In the genomic region with DNA sequence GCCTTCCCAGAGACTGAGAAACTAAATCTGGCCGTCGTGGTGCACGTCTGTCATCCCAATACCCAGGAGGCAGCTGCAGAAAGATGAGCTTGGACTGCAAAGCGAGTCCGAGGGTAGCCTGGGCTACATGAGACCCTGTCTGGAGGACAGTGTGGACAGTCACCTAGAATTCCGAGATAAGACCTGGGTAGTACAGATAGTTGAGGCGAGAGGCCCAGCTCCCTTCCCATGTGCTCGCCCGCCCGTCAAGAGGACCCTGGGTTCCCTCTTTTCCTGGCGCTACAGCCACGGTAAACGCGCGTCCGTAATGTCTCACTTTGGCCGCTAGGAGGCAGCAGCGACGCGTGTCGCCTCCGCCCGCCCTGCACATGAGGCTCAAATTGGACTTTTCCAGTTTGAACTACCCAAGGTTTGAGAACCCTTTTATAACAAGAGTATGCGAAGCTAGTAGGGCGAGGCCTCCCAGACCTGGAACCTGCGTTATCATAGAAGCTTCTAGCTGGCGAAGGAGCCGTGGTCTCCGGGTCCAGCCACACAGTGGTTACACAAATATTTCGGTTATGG, we compare ENCODE assay signal across 9 mouse cellular contexts. TPM values are rescaled to one million over a fixed set of nuclear protein-coding genes. Genes with fewer than 3 reads are reported as not detected.
DNase-seq lines count a peak whose midpoint lies in the region; ATAC-seq and TF ChIP-seq lines count a peak whose summit lies in the region.
"Had no signal": no experiment of that assay in that cellular context is flagged by ENCODE, and none has a peak within 500 bp of the region (broad histone marks: within the 10 kb centered on the region; RNA-seq: fewer than 3 reads in every experiment).

No protein-coding gene starts in this region.

- H3K9ac ChIP-seq in midbrain, embryonic 16.5 days (ENCODE audit: low read depth, low read length): no peak overlapping the region
- H3K9ac ChIP-seq in forebrain, embryonic 13.5 days: no peak overlapping the region; the same call in 1 of the 2 replicates
- 0 out of 2 replicates have a peak overlapping the region, but pooled peaks have one; percentile 27 for H3K9ac ChIP-seq in liver, embryonic 14.5 days (replicated peaks)
- no peak overlapping the region for H3K9ac ChIP-seq in neural tube, embryonic 12.5 days

- 18% methylated on average over 30 of the region's 30 CpGs for WGBS in midbrain, embryonic 10.5 days
- WGBS in midbrain, embryonic 16.5 days: 17% methylated on average over 30 of the region's 30 CpGs
- 20% methylated on average over 30 of the region's 30 CpGs for WGBS in bone marrow, adult 2 months
- 17% methylated on average over 30 of the region's 30 CpGs for WGBS in forebrain, embryonic 13.5 days
- WGBS in liver, embryonic 14.5 days (ENCODE audit: insufficient replicate concordance): 15% methylated on average over 30 of the region's 30 CpGs
- WGBS in neural tube, embryonic 12.5 days: 17% methylated on average over 30 of the region's 30 CpGs

- peak overlapping the region; percentile 38; the same call in 1 of the 2 replicates for H3K27ac ChIP-seq in midbrain, embryonic 10.5 days (replicated peaks)
- no peak overlapping the region for H3K27ac ChIP-seq in midbrain, embryonic 16.5 days (ENCODE audit: low read length)
- no peak overlapping the region for H3K27ac ChIP-seq in bone marrow, adult 2 months (ENCODE audit: control insufficient read depth, insufficient read depth, low read depth, low read length, poor library complexity)
- H3K27ac ChIP-seq in forebrain, embryonic 13.5 days: no peak overlapping the region
- peak overlapping the region; percentile 13; the same call in 1 of the 2 replicates for H3K27ac ChIP-seq in liver, embryonic 14.5 days
- no peak overlapping the region for H3K27ac ChIP-seq in neural tube, embryonic 12.5 days

- DNase-seq in midbrain, embryonic 10.5 days (ENCODE audit: low spot score): peak; percentile 73
- peak; percentile 82 for DNase-seq in induced T-regulatory cell, adult 2 months (ENCODE audit: low read depth)
- DNase-seq in liver, embryonic 14.5 days (ENCODE audit: low read depth in 3 of 3, low spot score in 3 of 3): no peak
- DNase-seq in thymus, postnatal 4 days: peak; percentile 85

- peaks cover 54% of the 10 kb centered on the region for H3K27me3 ChIP-seq in midbrain, embryonic 10.5 days (ENCODE audit: low read depth, poor library complexity, severe bottlenecking)
- H3K27me3 ChIP-seq in midbrain, embryonic 16.5 days (ENCODE audit: control insufficient read depth, insufficient read depth, low read depth, low read length): peaks cover 22% of the 10 kb centered on the region
- H3K27me3 ChIP-seq in forebrain, embryonic 13.5 days: peaks cover 39% of the 10 kb centered on the region
- H3K27me3 ChIP-seq in liver, embryonic 14.5 days (ENCODE audit: control insufficient read depth, insufficient read depth, low read length): peaks cover 11% of the 10 kb centered on the region
- H3K27me3 ChIP-seq in neural tube, embryonic 12.5 days (replicated peaks): peaks cover 26% of the 10 kb centered on the region

- no peaks in the 10 kb centered on the region for H3K36me3 ChIP-seq in midbrain, embryonic 10.5 days
- H3K36me3 ChIP-seq in midbrain, embryonic 16.5 days (ENCODE audit: control insufficient read depth, insufficient read depth, low read length): no peaks in the 10 kb centered on the region
- no peaks in the 10 kb centered on the region for H3K36me3 ChIP-seq in forebrain, embryonic 13.5 days (ENCODE audit: poor library complexity, severe bottlenecking)
- H3K36me3 ChIP-seq in liver, embryonic 14.5 days (replicated peaks; ENCODE audit: control insufficient read depth, insufficient read depth, low read depth): no peaks in the 10 kb centered on the region
- no peaks in the 10 kb centered on the region for H3K36me3 ChIP-seq in neural tube, embryonic 12.5 days

- H3K4me1 ChIP-seq in midbrain, embryonic 10.5 days: peaks cover 31% of the 10 kb centered on the region
- H3K4me1 ChIP-seq in midbrain, embryonic 16.5 days (ENCODE audit: control insufficient read depth, insufficient read depth, low read length): no peaks in the 10 kb centered on the region
- H3K4me1 ChIP-seq in bone marrow, adult 2 months (ENCODE audit: control insufficient read depth, insufficient read depth, low read length): no peaks in the 10 kb centered on the region
- 0 out of 2 replicates have a peak, but pooled peaks cover 5% of the 10 kb centered on the region for H3K4me1 ChIP-seq in forebrain, embryonic 13.5 days
- H3K4me1 ChIP-seq in liver, embryonic 14.5 days (replicated peaks; ENCODE audit: control insufficient read depth in 2 of 2, insufficient read depth in 2 of 2, low read length in 1 of 2): peaks cover 6 to 14% of the 10 kb centered on the region in 2 experiments
- H3K4me1 ChIP-seq in neural tube, embryonic 12.5 days: peaks cover 8% of the 10 kb centered on the region; the same call in 1 of the 2 replicates

- 0 out of 2 replicates have a peak, but pooled peaks have one; percentile 15 for TF ChIP-seq POLR2A in bone marrow, adult 2 months (IDR thresholded peaks at IDR 0.05; ENCODE audit: borderline replicate concordance, control insufficient read depth, low read depth, low read length)

- H3K4me3 ChIP-seq in midbrain, embryonic 10.5 days: no peak overlapping the region
- H3K4me3 ChIP-seq in midbrain, embryonic 16.5 days (ENCODE audit: low read depth, low read length): no peak overlapping the region
- no peak overlapping the region for H3K4me3 ChIP-seq in bone marrow, adult 2 months (replicated peaks; ENCODE audit: control insufficient read depth, low read depth, low read length)
- H3K4me3 ChIP-seq in forebrain, embryonic 13.5 days: no peak overlapping the region
- no peak overlapping the region for H3K4me3 ChIP-seq in liver, embryonic 14.5 days (ENCODE audit: insufficient read depth in 1 of 2, low read depth in 2 of 2, low read length in 2 of 2)
- no peak overlapping the region for H3K4me3 ChIP-seq in neural tube, embryonic 12.5 days
- H3K4me3 ChIP-seq: erythroblast, embryonic 14.5 days had no signal

- no peak for ATAC-seq in midbrain, embryonic 16.5 days
- peak; percentile 59 for ATAC-seq in forebrain, embryonic 13.5 days
- ATAC-seq in liver, embryonic 14.5 days (ENCODE audit: insufficient read depth): peak; percentile 46
- ATAC-seq in neural tube, embryonic 12.5 days (ENCODE audit: low FRiP score, low read depth): peak; percentile 22; the same call in 1 of the 2 replicates

- H3K4me2 ChIP-seq in midbrain, embryonic 16.5 days (ENCODE audit: low read length): no peak overlapping the region
- H3K4me2 ChIP-seq in forebrain, embryonic 13.5 days: no peak overlapping the region
- peak overlapping the region; percentile 20; the same call in 1 of the 2 replicates for H3K4me2 ChIP-seq in liver, embryonic 14.5 days (ENCODE audit: low read depth)
- no peak overlapping the region for H3K4me2 ChIP-seq in neural tube, embryonic 12.5 days (replicated peaks)

- no peak for TF ChIP-seq EP300 in liver, embryonic 14.5 days (IDR thresholded peaks at IDR 0.05; ENCODE audit: low read depth)

- peak; percentile 97 for TF ChIP-seq CTCF in bone marrow, adult 2 months (IDR thresholded peaks at IDR 0.05; ENCODE audit: control insufficient read depth, insufficient read depth, low read length)
- TF ChIP-seq CTCF in liver, embryonic 14.5 days (IDR thresholded peaks at IDR 0.05; ENCODE audit: low read depth): peak; percentile 99

- H3K9me3 ChIP-seq in midbrain, embryonic 10.5 days (replicated peaks): peaks cover 13% of the 10 kb centered on the region; the same call in 1 of the 2 replicates
- H3K9me3 ChIP-seq in midbrain, embryonic 16.5 days (replicated peaks; ENCODE audit: control insufficient read depth, low read length, poor library complexity, severe bottlenecking): no peaks in the 10 kb centered on the region; the same call in 1 of the 2 replicates
- H3K9me3 ChIP-seq in forebrain, embryonic 13.5 days (replicated peaks): peaks cover 7% of the 10 kb centered on the region; the same call in 1 of the 2 replicates
- no peaks in the 10 kb centered on the region for H3K9me3 ChIP-seq in liver, embryonic 14.5 days (ENCODE audit: control insufficient read depth, low read length)
- 0 out of 2 replicates have a peak, but pooled peaks cover 7% of the 10 kb centered on the region for H3K9me3 ChIP-seq in neural tube, embryonic 12.5 days

RNA-seq across cellular contexts. Expression of gene Il12rb1, which starts 13.2 kb away (rescaled TPM):
- 0.05 and 0.11 TPM in 2 replicates for polyA plus RNA-seq in midbrain, embryonic 10.5 days (2016; fragmentation: Nextera tagmentation; extraction: Ambion mirVana)
- polyA plus RNA-seq in midbrain, embryonic 16.5 days (2015; fragmentation: Nextera tagmentation; extraction: Ambion mirVana): 0.08 and 0.19 TPM in 2 replicates
- 0.36 and 1.9 TPM in 2 replicates for polyA plus RNA-seq in bone marrow, adult 2 months (2011; ENCODE audit: insufficient read depth, insufficient read length, low replicate concordance, missing spikeins)
- polyA plus RNA-seq in forebrain, embryonic 13.5 days (2015; fragmentation: Nextera tagmentation; extraction: Ambion mirVana): 0.09 TPM in 1 of 2 replicates, not detected in the other
- 0.11 and 0.13 TPM in 2 replicates for polyA plus RNA-seq in liver, embryonic 14.5 days (2012; rRNA removed)
- 0.18 and 0.39 TPM in 2 replicates for polyA plus RNA-seq in liver, embryonic 14.5 days (2014; fragmentation: Nextera tagmentation; extraction: Ambion mirVana)
- polyA plus RNA-seq in neural tube, embryonic 12.5 days (2016; fragmentation: Nextera tagmentation; extraction: Ambion mirVana): not detected in 2 replicates

RNA-seq across cellular contexts. Expression of gene Mast3, which starts 16.6 kb away (rescaled TPM):
- polyA plus RNA-seq in midbrain, embryonic 10.5 days (2016; fragmentation: Nextera tagmentation; extraction: Ambion mirVana): 9.8 and 12.1 TPM in 2 replicates
- 21.1 and 23.2 TPM in 2 replicates for polyA plus RNA-seq in midbrain, embryonic 16.5 days (2015; fragmentation: Nextera tagmentation; extraction: Ambion mirVana)
- polyA plus RNA-seq in bone marrow, adult 2 months (2011; ENCODE audit: insufficient read depth, insufficient read length, low replicate concordance, missing spikeins): 20.5 and 70.7 TPM in 2 replicates
- polyA plus RNA-seq in forebrain, embryonic 13.5 days (2015; fragmentation: Nextera tagmentation; extraction: Ambion mirVana): 15.8 and 16.0 TPM in 2 replicates
- 11.1 and 13.0 TPM in 2 replicates for polyA plus RNA-seq in liver, embryonic 14.5 days (2012; rRNA removed)
- polyA plus RNA-seq in liver, embryonic 14.5 days (2014; fragmentation: Nextera tagmentation; extraction: Ambion mirVana): 5.4 and 6.3 TPM in 2 replicates
- 15.9 and 17.4 TPM in 2 replicates for polyA plus RNA-seq in neural tube, embryonic 12.5 days (2016; fragmentation: Nextera tagmentation; extraction: Ambion mirVana)

RNA-seq across cellular contexts. Expression of gene Arrdc2, which starts 18.0 kb away (rescaled TPM):
- 5.2 and 7.3 TPM in 2 replicates for polyA plus RNA-seq in midbrain, embryonic 10.5 days (2016; fragmentation: Nextera tagmentation; extraction: Ambion mirVana)
- 6.7 and 8.1 TPM in 2 replicates for polyA plus RNA-seq in midbrain, embryonic 16.5 days (2015; fragmentation: Nextera tagmentation; extraction: Ambion mirVana)
- 19.1 and 44.8 TPM in 2 replicates for polyA plus RNA-seq in bone marrow, adult 2 months (2011; ENCODE audit: insufficient read depth, insufficient read length, low replicate concordance, missing spikeins)
- 5.6 and 5.7 TPM in 2 replicates for polyA plus RNA-seq in forebrain, embryonic 13.5 days (2015; fragmentation: Nextera tagmentation; extraction: Ambion mirVana)
- 33.9 and 35.0 TPM in 2 replicates for polyA plus RNA-seq in liver, embryonic 14.5 days (2012; rRNA removed)
- 9.5 and 14.3 TPM in 2 replicates for polyA plus RNA-seq in liver, embryonic 14.5 days (2014; fragmentation: Nextera tagmentation; extraction: Ambion mirVana)
- 9.7 and 10.2 TPM in 2 replicates for polyA plus RNA-seq in neural tube, embryonic 12.5 days (2016; fragmentation: Nextera tagmentation; extraction: Ambion mirVana)

RNA-seq across cellular contexts. Expression of gene Kcnn1, which starts 41.6 kb away (rescaled TPM):
- 9.1 and 13.4 TPM in 2 replicates for polyA plus RNA-seq in midbrain, embryonic 10.5 days (2016; fragmentation: Nextera tagmentation; extraction: Ambion mirVana)
- 15.4 and 16.1 TPM in 2 replicates for polyA plus RNA-seq in midbrain, embryonic 16.5 days (2015; fragmentation: Nextera tagmentation; extraction: Ambion mirVana)
- polyA plus RNA-seq in bone marrow, adult 2 months (2011; ENCODE audit: insufficient read depth, insufficient read length, low replicate concordance, missing spikeins): not detected in 2 replicates
- polyA plus RNA-seq in forebrain, embryonic 13.5 days (2015; fragmentation: Nextera tagmentation; extraction: Ambion mirVana): 11.2 and 13.5 TPM in 2 replicates
- 0.27 and 0.34 TPM in 2 replicates for polyA plus RNA-seq in liver, embryonic 14.5 days (2012; rRNA removed)
- 0.08 and 0.17 TPM in 2 replicates for polyA plus RNA-seq in liver, embryonic 14.5 days (2014; fragmentation: Nextera tagmentation; extraction: Ambion mirVana)
- polyA plus RNA-seq in neural tube, embryonic 12.5 days (2016; fragmentation: Nextera tagmentation; extraction: Ambion mirVana): 24.8 and 26.4 TPM in 2 replicates

RNA-seq across cellular contexts. Expression of gene Pik3r2, which starts 45.0 kb away (rescaled TPM):
- 66.2 and 66.6 TPM in 2 replicates for polyA plus RNA-seq in midbrain, embryonic 10.5 days (2016; fragmentation: Nextera tagmentation; extraction: Ambion mirVana)
- 107 and 112 TPM in 2 replicates for polyA plus RNA-seq in midbrain, embryonic 16.5 days (2015; fragmentation: Nextera tagmentation; extraction: Ambion mirVana)
- polyA plus RNA-seq in bone marrow, adult 2 months (2011; ENCODE audit: insufficient read depth, insufficient read length, low replicate concordance, missing spikeins): 12.8 and 19.5 TPM in 2 replicates
- 84.3 and 84.6 TPM in 2 replicates for polyA plus RNA-seq in forebrain, embryonic 13.5 days (2015; fragmentation: Nextera tagmentation; extraction: Ambion mirVana)
- 13.2 and 17.5 TPM in 2 replicates for polyA plus RNA-seq in liver, embryonic 14.5 days (2012; rRNA removed)
- polyA plus RNA-seq in liver, embryonic 14.5 days (2014; fragmentation: Nextera tagmentation; extraction: Ambion mirVana): 8.2 and 12.0 TPM in 2 replicates
- polyA plus RNA-seq in neural tube, embryonic 12.5 days (2016; fragmentation: Nextera tagmentation; extraction: Ambion mirVana): 84.0 and 84.6 TPM in 2 replicates

Comparison
In these comparisons a context has a peak if more than half of its experiments do, and no peak if none do; other contexts are left out.
1. H3K27ac ChIP-seq: peak in midbrain, embryonic 10.5 days (single experiment) and liver, embryonic 14.5 days (single experiment); none in midbrain, embryonic 16.5 days (single experiment), bone marrow, adult 2 months (single experiment), forebrain, embryonic 13.5 days (single experiment) and neural tube, embryonic 12.5 days (single experiment).
2. DNase-seq: peak in midbrain, embryonic 10.5 days (single experiment), induced T-regulatory cell, adult 2 months (single experiment) and thymus, postnatal 4 days (single experiment); none in liver, embryonic 14.5 days (0 of 3).